Mouse (Mus musculus) G1E-ER4 (cell line): ENCODE data around the gene Pax2. TPM values are rescaled to one million over a fixed set of nuclear protein-coding genes. Genes with fewer than 3 reads are reported as not detected.

Experiments used
- GATA1 ChIP-seq: IDR thresholded peaks from one replicate; pipeline ENCODE4 v1.8.0; 2012; ENCODE audit warnings: low read length, inconsistent platforms
- polyA plus RNA-seq: library from polyadenylated mRNA; stranded (reverse); fragments of >175 nt; gene quantifications from 2 replicates; pipeline ENCODE4 v1.2.3, GENCODE M21; 2012

Gene Pax2
- polyA plus RNA-seq, 1 experiment: not detected

GRCm38 (mm10) chr19:44756421-44757230 is 781 bp downstream of the Pax2 start:
- no peak for TF ChIP-seq GATA1

GRCm38 (mm10) chr19:44757231-44757871 is 1.5 kb downstream of the Pax2 start:
- no peak for TF ChIP-seq GATA1

DNA sequence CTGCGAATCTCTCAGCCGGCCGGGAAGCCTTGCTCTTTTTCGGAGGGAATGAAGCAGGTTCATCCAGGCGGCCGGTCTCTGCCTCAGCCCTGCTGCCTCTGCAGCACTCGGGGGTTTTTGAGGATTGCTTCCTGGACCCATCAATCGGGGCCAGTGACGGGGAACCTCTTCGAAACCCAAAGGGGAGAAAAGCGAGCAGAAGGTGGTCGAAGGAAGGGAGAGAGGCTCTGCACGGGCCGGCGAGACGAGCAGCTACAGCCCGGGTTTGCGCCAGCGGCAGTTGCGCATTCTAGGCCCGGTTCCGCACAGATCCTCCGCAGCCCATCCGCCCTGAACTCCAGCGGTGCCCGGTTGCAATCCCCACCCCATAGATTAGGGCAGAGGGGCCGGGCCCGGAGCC is 3.0 kb downstream of the Pax2 start:
- no peak for TF ChIP-seq GATA1

DNA sequence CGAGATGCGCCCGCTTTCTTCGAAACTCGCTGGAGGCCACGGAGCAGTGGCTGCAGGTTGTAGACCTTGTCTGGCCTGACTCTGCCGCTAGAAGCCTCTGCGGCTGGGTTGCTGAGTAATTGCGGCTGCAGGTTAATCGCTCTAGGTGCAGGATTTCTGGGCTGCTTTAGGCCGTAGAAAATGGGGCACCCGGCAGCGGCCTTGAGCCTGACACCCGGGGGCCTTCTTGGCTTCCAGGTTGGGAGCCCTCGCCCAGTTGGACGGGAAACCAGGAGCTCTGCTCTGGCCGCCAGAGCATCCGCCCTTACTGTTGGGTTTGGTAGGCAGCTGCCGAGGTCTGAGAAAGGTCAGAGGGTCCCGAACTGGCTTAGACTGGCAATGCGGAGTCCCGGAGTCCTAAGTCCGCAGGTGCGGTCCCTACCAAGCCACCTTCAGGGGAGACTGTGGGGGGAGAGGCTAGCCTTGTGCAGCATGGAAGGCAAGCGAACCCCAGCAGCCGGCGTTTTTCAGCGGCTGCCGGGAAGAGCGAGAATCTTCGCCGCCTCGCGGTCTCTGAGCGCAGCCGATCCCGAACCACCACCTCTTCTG is 3.8 kb downstream of the Pax2 start:
- no peak for TF ChIP-seq GATA1

- TF ChIP-seq GATA1: no peak
Observed at GRCm38 (mm10) chr19:44760259-44761131, 4.7 kb downstream of the Pax2 start.

- no peak for TF ChIP-seq GATA1
Observed at GRCm38 (mm10) chr19:44762121-44762621, 6.3 kb downstream of the Pax2 start.

GRCm38 (mm10) chr19:44770268-44771050 is 14.6 kb downstream of the Pax2 start:
- no peak for TF ChIP-seq GATA1

- no peak for TF ChIP-seq GATA1
Observed at GRCm38 (mm10) chr19:44771499-44771898, 15.7 kb downstream of the Pax2 start.

DNA sequence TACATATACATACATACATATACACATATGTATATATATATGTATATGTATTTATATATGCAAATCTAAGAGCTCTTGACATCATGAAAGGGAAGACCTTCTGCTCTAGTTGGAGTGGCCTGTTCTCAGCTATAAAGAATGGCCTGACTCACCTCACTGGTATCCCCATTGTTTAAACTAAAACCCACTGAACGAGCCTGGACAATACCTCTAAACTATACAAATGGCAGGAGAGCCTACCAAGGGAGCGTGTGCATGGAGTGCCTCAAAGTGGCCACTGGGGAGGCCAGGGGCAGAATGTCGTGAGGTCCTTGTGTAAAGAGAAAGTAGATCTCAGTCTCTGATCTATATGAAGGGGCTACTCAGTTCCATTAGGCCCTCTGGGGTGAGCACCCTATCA is 26.1 kb downstream of the Pax2 start:
- TF ChIP-seq GATA1: no peak

- TF ChIP-seq GATA1: no peak
Observed at GRCm38 (mm10) chr19:44784391-44784790, 28.5 kb downstream of the Pax2 start.

- no peak for TF ChIP-seq GATA1
Observed at GRCm38 (mm10) chr19:44788488-44788887, 32.6 kb downstream of the Pax2 start.

DNA sequence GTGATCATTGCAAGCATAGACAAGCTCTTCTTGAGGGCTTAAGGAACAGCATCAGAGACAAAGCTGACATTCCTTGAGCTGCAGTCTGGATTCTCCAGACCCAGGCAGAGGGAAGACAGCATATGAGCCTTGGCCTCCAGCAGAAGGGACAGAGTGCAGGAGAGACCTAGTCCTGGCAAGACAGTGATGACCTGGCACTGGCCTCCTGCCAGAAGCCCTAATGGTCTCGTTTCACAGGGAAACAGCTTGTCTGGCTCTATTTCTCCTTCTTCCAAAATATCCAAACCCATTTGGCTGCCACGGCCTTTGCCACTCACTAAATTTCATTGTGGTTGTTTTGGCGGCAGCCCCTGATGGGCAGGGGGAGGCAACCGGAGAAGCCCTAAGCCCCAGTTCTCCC is 36.1 kb downstream of the Pax2 start:
- TF ChIP-seq GATA1: no peak

DNA sequence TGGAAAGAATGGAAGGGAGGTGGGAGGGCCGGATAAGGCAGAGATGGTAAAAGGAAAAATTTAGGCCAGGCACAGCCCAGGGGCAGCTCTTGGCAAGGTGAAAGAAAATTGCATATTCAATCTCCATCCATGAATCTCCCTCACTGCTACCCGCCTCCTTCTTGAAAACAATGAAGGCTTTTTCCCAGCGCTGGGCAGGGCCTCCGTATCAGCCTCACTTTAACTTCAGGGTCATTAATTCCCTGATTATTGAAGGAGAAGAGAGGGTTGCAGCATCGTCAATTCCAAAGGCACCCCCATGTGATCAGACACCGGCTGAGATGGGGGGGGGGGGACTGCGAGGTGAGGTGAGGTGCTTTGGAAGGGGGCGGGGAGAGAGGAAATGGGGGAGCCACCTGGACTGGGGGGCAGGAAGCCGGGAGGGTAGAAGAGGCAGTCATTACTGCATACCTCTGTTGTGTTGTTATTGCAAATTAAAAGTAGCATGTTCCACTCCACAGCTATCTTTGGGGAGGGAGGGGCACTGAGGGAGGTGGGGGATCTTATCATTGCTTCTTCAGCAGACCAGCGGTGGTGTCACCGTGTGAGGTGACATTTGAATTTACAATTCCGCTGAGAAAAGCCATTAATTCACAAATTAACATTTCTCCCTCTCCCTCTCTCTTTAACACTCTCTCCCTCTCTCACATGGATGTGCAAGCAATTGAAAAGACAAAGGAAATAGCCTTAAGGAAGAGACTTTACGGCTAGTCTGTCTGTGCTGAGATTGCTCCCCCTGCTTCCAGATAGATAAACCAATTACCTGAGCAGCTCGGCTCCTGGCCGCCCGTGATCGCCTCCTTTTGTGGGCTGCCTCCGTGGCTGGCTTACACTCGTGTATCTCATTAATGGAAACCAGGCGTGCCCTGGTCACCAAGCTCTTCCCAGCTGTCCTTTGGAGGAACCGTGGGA is 41.5 kb downstream of the Pax2 start:
- no peak for TF ChIP-seq GATA1

DNA sequence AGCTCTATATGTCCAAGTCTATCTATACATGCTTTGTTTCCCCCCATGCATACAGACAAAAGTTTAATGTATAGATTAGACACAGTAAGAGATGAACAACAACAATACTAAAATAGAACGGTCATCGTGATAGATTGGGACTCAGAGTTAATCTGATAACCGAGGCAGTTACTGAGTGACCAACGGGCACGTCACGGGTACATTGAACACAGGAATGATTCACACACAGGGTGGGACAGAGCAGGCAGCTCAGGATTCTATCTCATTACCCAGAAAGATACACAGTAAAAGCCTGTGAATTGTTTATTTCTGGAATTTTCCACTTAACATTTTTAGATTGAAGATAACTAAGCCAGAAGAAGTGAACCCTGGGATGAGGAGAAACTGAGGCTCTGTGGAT is 42.9 kb downstream of the Pax2 start:
- no peak for TF ChIP-seq GATA1

DNA sequence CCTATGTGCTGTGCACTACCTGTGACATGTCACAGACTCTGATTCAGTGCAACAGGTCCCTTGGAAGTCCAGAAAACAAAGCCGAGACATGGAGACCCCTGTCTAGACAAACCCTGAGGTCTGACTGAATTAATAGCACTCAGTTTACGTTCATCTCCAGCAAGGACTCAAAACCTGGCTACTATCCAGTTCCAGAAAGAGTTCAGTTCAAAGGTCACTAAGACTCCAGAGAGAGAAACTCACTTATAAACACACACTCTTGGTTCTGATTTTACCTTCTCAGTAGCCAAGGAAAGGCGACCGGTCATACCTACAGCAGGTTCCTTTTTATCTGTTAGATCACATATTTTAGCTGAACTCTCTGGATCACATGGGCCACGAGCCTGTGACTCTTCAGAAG is 43.3 kb downstream of the Pax2 start:
- no peak for TF ChIP-seq GATA1
